Mouse (Mus musculus) layer of hippocampus, adult 11-12 months (tissue): ENCODE measurements at regions not wholly inside any gene's neighbourhood (a gene's known extent, or its start where the extent isn't known, plus 50 kb on each side); places are given as distances from the start of the nearest gene placed in this dataset.
"Not testable (repeated sequence)": the region's sequence is repeated elsewhere in the genome, so short reads cannot be mapped to it uniquely, and the experiment has no call there.

Experiments
- DNase-seq: peaks from one replicate; pipeline ENCODE4 v3.0.0; 2022; ENCODE audit warnings: low spot score

- peak; percentile 55 for DNase-seq
These were observed 221.0 kb downstream of the Grxcr1 start for GRCm38 (mm10) chr5:68252671-68253070.

DNA sequence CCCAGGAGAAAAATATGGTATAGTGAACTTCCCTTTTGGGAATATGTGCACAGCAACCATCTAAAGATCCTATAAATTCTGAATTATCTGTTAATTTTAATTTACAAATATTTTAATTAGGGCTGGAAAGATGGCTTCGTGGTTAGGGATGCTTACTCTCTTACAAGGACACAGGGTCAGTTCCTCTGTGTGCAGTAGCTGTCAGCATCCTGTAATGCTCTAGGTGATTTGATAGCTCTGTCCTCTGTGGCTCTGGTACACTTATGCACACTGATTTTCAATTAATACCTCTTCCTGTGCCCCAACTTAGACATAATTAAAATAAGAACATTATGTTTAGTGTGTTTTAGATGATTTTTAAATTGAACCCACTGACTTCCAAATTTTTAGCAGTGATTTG is 221.8 kb downstream of the Grxcr1 start:
- no peak for DNase-seq

DNA sequence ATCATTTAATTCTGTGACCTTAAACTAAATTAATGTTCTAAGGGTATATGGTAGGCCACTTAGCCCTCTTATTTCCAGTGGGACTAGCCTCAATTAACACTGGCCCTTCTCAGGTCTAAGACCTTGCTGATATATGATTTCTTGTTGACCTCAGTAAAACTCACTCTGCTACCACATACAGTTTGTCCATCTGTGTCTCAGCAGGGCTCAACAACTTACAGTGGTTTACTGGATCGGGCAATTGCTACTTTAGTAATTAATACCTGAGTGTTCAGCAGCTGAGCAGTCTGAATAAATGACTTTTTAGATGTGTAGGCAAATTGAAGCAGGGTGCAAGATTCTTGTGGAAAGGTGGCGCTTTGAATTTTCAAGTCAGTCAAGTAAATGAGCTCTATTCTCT is 222.5 kb downstream of the Grxcr1 start:
- DNase-seq, result no peak

- no peak for DNase-seq
These were observed 232.6 kb downstream of the Grxcr1 start for GRCm38 (mm10) chr5:68264206-68264605.

DNA sequence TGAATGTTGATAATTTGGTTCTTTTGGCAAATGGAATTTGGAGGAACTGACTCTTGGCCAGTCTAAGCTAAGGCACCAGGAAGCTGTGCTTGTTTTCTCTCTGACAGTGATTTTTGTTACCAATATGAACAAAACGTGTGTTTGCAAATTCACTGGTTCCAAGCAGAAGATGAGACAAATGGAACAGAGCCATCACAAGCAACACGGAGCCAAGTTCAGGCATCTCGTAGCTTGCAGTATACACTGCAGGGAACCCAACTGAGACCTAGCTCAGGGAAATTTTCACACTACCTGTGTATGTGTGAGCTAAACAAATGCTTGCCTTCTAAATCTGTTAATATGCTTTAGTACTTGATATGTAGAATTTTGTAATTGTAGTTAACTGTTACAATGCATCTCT is 242.6 kb downstream of the Grxcr1 start:
- no peak for DNase-seq

GRCm38 (mm10) chr5:68275558-68276263 is 244.1 kb downstream of the Grxcr1 start:
- DNase-seq, result no peak

- DNase-seq, result not testable (repeated sequence)
These were observed 264.1 kb downstream of the Grxcr1 start for GRCm38 (mm10) chr5:68295774-68296173.

DNA sequence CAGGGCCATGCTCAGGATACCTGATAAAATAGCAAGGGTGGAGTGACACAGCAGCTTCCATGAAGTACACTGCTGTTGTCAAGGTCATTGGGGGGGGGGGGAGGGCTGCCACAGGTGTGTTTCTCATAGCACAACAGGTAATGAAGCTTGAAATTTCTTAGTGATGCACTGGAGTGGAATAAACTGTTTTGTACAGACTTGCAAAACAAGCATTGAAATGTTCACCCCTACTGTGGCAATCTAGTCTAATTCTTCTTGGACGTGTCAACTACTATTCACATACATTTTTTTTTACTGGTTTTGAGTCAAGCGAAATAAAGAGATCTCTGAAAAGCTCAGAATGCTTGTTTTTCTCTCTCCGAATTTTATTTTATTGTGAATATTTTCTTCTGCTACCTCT is 281.6 kb downstream of the Grxcr1 start:
- no peak for DNase-seq

- no peak for DNase-seq
These were observed 287.3 kb downstream of the Grxcr1 start for GRCm38 (mm10) chr5:68318979-68319378.

- no peak for DNase-seq
These were observed 295.5 kb downstream of the Grxcr1 start for GRCm38 (mm10) chr5:68326998-68327593.

- no peak for DNase-seq
These were observed 297.7 kb downstream of the Grxcr1 start for GRCm38 (mm10) chr5:68329311-68329710.

GRCm38 (mm10) chr5:68329828-68330227 is 298.2 kb downstream of the Grxcr1 start:
- DNase-seq, result no peak

- DNase-seq, result no peak
These were observed 319.3 kb downstream of the Grxcr1 start for GRCm38 (mm10) chr5:68350921-68351320.

DNA sequence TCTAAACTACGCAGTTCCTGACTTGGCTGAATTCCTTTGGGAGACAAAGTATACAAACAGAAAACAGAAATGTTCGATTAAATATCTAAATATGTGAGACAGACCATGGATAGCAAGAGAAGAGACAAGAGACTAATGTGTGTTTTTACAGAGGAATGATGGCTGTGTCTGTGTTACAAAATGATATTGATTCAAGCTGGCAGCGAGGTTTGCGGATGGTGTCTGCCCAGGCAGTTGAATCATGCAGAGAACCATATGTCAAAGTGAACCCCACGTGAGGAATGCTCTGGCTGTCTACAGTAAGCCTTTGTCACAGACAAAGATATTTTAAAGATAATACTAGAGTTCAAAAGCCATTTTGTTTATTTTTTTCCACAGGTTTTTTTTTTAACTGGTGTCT is 320.2 kb downstream of the Grxcr1 start:
- DNase-seq, result peak; percentile 39

- DNase-seq, result no peak
These were observed 321.6 kb downstream of the Grxcr1 start for GRCm38 (mm10) chr5:68353211-68353610.

DNA sequence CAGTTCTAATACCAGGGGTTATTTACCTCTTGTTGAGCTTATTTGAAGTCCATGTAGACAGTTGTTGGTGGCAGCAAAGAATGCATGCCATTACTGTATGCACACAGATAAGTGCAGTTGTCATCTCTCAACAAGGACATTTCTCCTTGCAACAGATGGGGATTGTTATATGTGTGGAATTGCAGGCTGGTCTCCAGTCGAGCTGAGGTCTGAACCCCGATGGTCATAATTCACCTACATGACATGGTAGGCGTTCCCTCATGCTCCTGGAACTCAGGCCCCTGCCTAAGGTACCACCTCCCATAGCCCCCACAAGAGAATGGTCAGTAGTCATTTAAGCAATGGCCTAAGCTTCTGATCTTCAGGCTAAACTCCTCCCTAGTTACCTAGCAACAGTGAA is 322.2 kb downstream of the Grxcr1 start:
- not testable (repeated sequence) for DNase-seq

DNA sequence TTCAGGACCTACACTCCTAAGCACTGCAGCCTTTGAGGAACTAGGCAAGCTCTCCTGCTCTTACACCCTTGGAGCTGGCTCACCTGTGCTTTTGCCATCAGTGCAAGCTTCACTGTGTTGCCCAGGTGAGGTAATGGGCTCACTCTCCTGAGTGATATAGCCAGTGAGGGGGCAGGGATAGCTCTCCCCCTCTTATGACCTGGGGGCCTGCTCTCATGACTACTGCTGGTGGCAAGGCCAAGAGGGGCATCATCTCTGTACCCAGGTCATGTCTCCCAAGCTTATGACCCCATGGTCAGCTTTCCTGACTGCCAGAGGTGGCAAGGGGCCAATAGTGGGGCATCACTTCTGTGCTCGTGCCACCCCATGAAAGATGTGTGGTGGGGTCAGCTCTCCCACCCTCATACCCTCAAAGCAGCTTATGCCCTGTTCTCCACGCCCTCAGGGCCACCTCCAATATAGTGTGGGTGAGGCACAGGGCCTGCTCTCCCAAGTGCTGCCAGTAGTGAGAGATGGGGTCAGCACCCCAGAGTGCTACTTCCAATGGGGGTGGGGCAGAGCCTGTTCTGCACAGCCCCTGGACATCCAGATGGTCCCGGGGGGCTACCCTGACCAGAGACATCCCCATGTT is 330.1 kb downstream of the Grxcr1 start:
- DNase-seq, result no peak

DNA sequence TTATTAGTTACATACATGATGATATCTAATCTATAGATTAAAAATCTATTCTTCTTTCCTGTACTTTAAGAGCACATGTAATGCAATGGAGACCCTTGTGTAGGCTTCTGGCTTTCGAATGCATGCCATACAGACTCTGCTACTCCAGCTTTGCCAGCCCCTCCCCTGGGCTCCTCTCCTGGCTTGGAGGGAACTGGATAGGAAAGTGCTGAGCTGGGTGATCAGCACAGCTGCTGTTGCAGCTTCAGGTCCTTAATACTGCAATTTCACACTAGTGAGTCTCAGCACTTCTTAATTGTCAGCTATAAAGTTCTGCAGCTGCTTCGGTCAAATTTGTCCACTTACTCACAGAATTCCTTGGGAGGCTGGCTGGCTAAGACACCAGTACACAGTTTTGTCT is 341.4 kb downstream of the Grxcr1 start:
- DNase-seq, result no peak
